Mouse (Mus musculus) erythroblast, embryonic 14.5 days (primary cell): ENCODE measurements around the gene Tulp4. TPM values are rescaled to one million over a fixed set of nuclear protein-coding genes. Genes with fewer than 3 reads are reported as not detected.

Experiments
- H3K27me3 ChIP-seq: 2 replicates; pipeline ENCODE4 v1.6.1; 2012; ENCODE audit warnings: inconsistent platforms; ENCODE audit not compliant: control insufficient read depth
- H3K36me3 ChIP-seq: 2 replicates; pipeline ENCODE4 v1.6.1; 2012; ENCODE audit warnings: mild to moderate bottlenecking, inconsistent platforms; ENCODE audit not compliant: control insufficient read depth
- H3K4me1 ChIP-seq: 2 replicates; pipeline ENCODE4 v1.6.1; 2012; ENCODE audit warnings: inconsistent platforms; ENCODE audit not compliant: control insufficient read depth
- H3K4me3 ChIP-seq: replicated peaks from 2 replicates; pipeline ENCODE3; 2012; ENCODE audit warnings: moderate library complexity, mild to moderate bottlenecking, inconsistent platforms
- H3K9me3 ChIP-seq: 2 replicates; pipeline ENCODE4 v1.6.1; 2012; ENCODE audit warnings: low read length, inconsistent platforms, mixed read lengths; ENCODE audit not compliant: control insufficient read depth
- GATA1 ChIP-seq: IDR thresholded peaks from 2 replicates; pipeline ENCODE4 v1.6.1; 2012; ENCODE audit warnings: low read length, inconsistent platforms, mixed read lengths
- TAL1 ChIP-seq: IDR thresholded peaks from 3 replicates; pipeline ENCODE4 v1.6.1; 2012; ENCODE audit warnings: low read length, inconsistent platforms, mixed read lengths
- polyA plus RNA-seq: library from polyadenylated mRNA; stranded (reverse); fragments of >175 nt; gene quantifications from 2 replicates; pipeline ENCODE4 v1.2.3, GENCODE M21; 2012

The Tulp4 gene
- polyA plus RNA-seq, 1 experiment, result 3.0 TPM

DNA sequence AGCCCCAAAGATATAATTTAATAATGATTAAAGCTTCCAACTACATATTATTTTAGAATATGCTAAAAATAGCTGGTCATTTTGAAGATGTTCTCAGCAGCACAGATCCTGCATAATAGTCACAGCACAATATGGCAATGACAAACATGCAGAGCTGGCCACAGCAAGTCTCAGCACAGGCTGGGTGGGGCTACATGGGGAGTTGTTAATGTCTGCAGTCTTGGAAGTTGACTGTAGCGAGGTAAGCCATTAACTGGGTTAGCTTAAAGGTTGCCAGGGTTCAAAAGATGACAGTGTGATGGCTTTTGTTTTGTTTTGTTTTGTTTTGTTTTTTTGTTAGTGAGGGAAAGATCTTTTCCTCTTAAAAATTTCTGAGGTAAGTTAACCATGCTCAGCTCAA is 68.3 kb downstream of the Tulp4 start:
- Histone ChIP-seq H3K9me3 (no peaks in the 10 kb centered on the region), H3K4me3 (no peak overlapping the region), H3K36me3 (no peaks in the 10 kb centered on the region), H3K4me1 (peaks cover 2% of the 10 kb centered on the region; the same call in 1 of the 2 replicates), H3K27me3 (no peaks in the 10 kb centered on the region)
- TF ChIP-seq GATA1, result no peak
- TF ChIP-seq TAL1, result no peak

DNA sequence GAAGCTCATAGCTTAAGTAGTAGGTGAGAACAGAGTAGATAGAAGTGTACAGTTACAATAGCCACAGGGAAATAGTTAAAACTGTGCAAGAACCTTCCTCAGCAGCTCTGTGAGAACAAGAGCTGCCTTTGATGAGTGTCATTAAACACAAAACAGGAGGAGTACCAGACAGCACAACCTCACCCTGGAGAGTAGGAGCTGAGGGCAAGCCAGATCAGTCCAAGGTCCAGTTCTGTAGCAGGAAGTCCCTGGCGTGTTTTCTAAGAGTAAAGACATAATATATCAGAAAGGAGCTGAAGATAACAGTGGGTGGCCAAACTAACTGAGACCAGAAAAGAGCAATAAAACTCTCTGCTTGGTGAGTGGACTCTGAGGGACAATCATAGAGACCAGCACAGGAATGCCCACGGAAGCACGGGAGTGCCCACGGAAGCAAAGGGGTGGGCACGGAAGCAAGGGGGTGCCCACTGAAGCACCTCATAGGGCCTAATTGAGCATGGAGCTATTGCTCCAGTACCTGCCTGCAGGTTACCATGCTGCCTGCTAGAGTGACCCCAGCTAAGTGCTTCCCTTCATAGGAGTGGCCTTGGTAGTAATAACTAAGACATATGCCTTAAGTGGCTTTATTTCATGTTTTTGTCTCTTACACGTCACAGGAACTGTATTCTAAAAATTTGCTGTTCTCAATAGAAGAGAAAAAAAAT is 72.5 kb downstream of the Tulp4 start:
- no peak for TF ChIP-seq TAL1
- no peak for TF ChIP-seq GATA1
- H3K27me3 ChIP-seq, result no peaks in the 10 kb centered on the region
- H3K4me3 ChIP-seq, result no peak overlapping the region
- no peaks in the 10 kb centered on the region for H3K4me1 ChIP-seq
- no peaks in the 10 kb centered on the region for H3K9me3 ChIP-seq
- no peaks in the 10 kb centered on the region for H3K36me3 ChIP-seq

DNA sequence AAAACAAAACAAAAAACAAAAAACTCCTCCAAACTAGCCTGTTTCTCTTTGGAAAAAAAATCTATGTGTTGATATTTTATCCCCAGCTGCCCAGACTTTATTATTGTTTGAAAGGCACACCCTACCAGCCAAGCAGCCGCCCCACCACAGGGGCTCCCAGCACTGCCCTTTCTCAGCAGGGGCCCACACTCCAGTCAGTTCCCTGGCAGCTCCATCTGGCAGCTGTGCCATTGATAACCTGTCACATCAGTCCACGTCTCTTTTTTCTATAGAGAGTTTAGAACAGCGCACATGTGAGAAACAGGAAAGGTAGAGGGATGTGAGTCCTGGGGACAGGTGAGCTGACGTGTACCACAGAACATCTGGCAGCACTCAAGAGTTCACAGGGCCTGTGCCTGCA is 73.2 kb downstream of the Tulp4 start:
- Histone ChIP-seq H3K27me3 (no peaks in the 10 kb centered on the region), H3K4me3 (no peak overlapping the region), H3K4me1 (no peaks in the 10 kb centered on the region), H3K9me3 (no peaks in the 10 kb centered on the region), H3K36me3 (no peaks in the 10 kb centered on the region)
- TF ChIP-seq GATA1 (no peak), TAL1 (no peak)

- no peaks in the 10 kb centered on the region for H3K27me3 ChIP-seq
- no peak overlapping the region for H3K4me3 ChIP-seq
- H3K4me1 ChIP-seq, result no peaks in the 10 kb centered on the region
- TF ChIP-seq GATA1, result no peak
- TF ChIP-seq TAL1, result no peak
- H3K36me3 ChIP-seq, result no peaks in the 10 kb centered on the region
- no peaks in the 10 kb centered on the region for H3K9me3 ChIP-seq
Measured at GRCm38 (mm10) chr17:6180421-6180820, 74.2 kb downstream of the Tulp4 start.

- Histone ChIP-seq H3K4me3 (no peak overlapping the region), H3K36me3 (no peaks in the 10 kb centered on the region; the same call in 1 of the 2 replicates), H3K27me3 (no peaks in the 10 kb centered on the region), H3K9me3 (no peaks in the 10 kb centered on the region), H3K4me1 (no peaks in the 10 kb centered on the region)
- TF ChIP-seq GATA1 (no peak), TAL1 (no peak)
Measured at GRCm38 (mm10) chr17:6182715-6183114, 76.5 kb downstream of the Tulp4 start.

DNA sequence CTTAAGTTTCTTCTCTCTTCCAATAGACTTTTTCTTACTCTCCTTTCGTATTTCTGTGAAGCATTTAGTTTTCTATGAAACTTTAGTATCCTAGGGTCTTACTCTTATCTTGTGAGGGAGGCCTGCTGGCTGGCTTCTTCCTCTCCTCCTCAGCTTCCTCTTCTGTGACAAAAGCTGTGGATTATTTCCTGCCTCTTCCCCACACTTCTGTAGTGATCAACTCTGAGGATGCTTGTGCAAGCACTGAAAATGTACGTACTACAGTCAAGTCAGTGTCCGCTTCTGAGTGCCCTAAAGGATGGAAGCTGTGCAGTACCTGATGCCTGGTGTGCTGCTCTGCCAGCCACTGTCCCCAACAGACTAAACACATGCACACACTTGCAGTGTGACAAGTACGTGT is 80.4 kb downstream of the Tulp4 start:
- no peaks in the 10 kb centered on the region for H3K4me1 ChIP-seq
- no peak overlapping the region for H3K4me3 ChIP-seq
- H3K36me3 ChIP-seq, result no peaks in the 10 kb centered on the region; the same call in 1 of the 2 replicates
- no peak for TF ChIP-seq GATA1
- TF ChIP-seq TAL1, result no peak
- no peaks in the 10 kb centered on the region for H3K9me3 ChIP-seq
- H3K27me3 ChIP-seq, result no peaks in the 10 kb centered on the region

GRCm38 (mm10) chr17:6187183-6187582 is 80.9 kb downstream of the Tulp4 start:
- Histone ChIP-seq H3K4me1 (no peaks in the 10 kb centered on the region), H3K36me3 (no peaks in the 10 kb centered on the region; the same call in 1 of the 2 replicates), H3K9me3 (no peaks in the 10 kb centered on the region), H3K27me3 (no peaks in the 10 kb centered on the region), H3K4me3 (no peak overlapping the region)
- TF ChIP-seq TAL1 (no peak), GATA1 (no peak)

GRCm38 (mm10) chr17:6189207-6189606 is 83.0 kb downstream of the Tulp4 start:
- TF ChIP-seq GATA1, result no peak
- no peak for TF ChIP-seq TAL1
- H3K4me3 ChIP-seq, result no peak overlapping the region
- H3K9me3 ChIP-seq, result no peaks in the 10 kb centered on the region
- H3K36me3 ChIP-seq, result no peaks in the 10 kb centered on the region; the same call in 1 of the 2 replicates
- no peaks in the 10 kb centered on the region for H3K4me1 ChIP-seq
- no peaks in the 10 kb centered on the region for H3K27me3 ChIP-seq

DNA sequence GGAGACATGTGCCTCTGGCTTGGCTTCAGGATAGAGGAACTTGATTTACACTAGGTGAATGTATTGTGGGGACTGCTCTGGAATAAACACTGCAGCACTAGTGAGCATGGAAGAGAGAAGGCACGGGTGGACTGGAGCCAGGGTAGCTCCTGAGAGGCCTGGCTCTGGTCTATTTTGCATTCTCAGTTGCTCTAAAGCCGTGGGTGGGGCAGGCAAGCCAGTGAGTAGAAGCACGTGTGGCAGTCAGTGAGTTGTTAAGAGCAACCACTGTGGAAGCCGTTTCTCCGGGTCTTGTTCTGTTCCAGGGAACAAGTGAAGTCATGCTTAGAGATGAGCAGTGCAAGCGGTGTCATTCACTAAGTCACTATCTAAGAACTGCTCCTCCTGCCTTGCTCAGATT is 86.0 kb downstream of the Tulp4 start:
- no peaks in the 10 kb centered on the region for H3K4me1 ChIP-seq
- no peak for TF ChIP-seq TAL1
- no peak for TF ChIP-seq GATA1
- H3K27me3 ChIP-seq, result no peaks in the 10 kb centered on the region
- no peaks in the 10 kb centered on the region for H3K36me3 ChIP-seq
- H3K4me3 ChIP-seq, result no peak overlapping the region
- H3K9me3 ChIP-seq, result no peaks in the 10 kb centered on the region

DNA sequence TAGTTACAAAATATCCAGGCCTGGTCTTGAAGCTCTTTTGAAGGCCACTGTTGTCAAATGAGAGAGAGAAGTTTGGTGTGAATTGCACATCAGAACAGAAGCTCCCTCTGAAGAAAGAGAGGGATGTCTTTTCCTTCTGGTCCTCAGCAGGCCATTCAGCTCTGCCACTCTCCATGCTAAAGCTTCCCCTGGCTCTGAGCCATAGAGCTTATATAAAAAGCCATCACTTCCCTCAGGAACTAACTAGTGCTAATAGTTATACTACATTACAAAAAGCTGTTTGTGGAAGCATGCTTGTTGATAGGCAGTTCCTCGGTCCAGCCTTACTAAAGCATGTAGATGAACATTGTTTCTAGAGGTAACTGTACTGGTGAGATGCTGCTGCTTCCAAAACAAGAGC is 89.2 kb downstream of the Tulp4 start:
- no peaks in the 10 kb centered on the region for H3K36me3 ChIP-seq
- no peaks in the 10 kb centered on the region for H3K27me3 ChIP-seq
- H3K4me1 ChIP-seq, result no peaks in the 10 kb centered on the region
- TF ChIP-seq GATA1, result no peak
- TF ChIP-seq TAL1, result no peak
- no peaks in the 10 kb centered on the region for H3K9me3 ChIP-seq
- H3K4me3 ChIP-seq, result no peak overlapping the region
